Mouse (Mus musculus) lung, postnatal 14 days (tissue): Measurements from ENCODE around the gene Tatdn2.
A peak's percentile ranks its signal among the peaks of the same experiment; 100 is the strongest.
"Not testable (repeated sequence)": the region's sequence is repeated elsewhere in the genome, so short reads cannot be mapped to it uniquely, and the experiment has no call there.

Experiments used
- DNase-seq: peaks from one replicate; pipeline ENCODE4 v3.0.0; 2021

The Tatdn2 gene

GRCm38 (mm10) chr6:113696582-113697221 is at the start of gene Tatdn2:
Gene Tatdn2, plus strand, starts transcription at chr6:113697050.
- peak; percentile 95 for DNase-seq

DNA sequence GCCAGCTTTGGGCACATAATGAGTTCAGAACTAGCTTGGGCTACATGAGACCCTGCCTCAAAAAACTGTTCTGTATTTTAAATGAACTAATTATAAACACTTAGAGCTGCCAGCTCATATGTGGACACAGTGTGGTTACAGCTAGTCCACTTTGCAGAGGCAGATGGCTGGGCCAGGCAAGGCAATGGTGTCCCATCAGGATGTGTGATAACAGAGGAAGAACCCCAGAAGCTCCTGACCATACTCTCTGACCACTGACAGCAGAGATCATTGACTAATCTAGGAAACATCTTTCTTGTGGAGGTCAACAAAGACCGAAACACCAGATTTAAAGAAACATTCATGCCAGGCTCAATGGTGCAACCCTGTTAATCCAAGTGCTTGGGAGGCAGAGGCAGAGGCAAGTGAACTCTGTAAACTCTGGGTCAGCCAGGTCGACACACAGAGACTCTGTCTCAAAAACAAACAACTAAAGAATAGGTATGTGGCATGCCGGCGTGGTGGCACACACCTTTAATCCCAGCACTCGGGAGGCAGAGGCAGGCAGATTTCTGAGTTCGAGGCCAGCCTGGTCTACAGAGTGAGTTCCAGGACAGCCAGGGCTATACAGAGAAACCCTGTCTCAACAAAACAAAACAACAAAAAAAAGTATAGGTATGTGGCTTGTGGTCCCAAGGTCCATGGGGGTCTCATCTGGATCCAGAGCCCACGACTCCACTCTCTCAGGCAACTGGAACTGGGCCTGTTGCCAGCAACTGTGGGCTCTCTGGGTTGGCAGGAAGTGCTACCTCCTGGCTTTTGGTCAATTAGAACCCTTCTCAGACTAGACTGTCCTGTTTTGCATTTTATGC is 47.3 kb upstream of the Tatdn2 start:
- no peak for DNase-seq

DNA sequence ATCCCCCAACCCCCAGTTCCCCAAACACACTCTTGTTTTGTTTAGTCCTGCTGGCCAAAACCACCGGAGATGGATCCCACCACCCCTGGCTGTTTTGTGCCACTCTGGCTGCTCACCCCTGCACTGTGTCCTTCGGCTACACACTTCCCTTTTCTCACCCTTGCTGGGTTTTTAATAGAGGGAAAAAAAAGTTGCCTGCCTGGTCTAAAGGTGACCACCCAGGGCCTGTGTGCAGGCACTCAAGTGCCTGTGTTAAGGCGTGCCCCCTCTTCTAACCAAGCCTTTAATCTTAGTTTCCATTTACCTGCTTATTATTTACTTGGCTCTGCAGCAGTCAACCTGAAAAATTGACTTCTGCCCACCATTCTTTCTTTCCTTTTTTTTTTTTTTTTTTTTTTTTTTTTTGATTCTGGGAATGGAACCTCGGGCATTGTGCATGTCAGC is 46.6 kb upstream of the Tatdn2 start:
- DNase-seq, result no peak

DNA sequence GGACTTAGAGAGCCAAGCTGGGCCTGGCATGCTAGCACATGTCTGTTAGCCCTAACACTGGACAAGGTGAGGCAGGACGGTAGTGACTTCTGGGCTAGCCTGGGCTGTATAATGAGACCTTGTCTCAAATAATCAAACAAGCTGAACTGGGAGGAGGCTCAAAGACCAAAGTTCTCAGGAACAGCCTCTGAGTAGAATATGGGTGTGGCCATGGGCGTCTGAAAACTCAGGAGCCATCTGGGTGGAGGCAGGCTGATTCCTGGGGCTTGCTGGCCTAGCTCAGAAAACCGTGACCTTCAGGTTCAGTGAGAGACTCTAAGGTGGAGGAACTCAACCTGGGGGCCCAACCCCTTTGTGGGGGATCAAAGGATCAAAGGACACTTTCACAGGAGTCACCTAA is 45.2 kb upstream of the Tatdn2 start:
- DNase-seq, result no peak

GRCm38 (mm10) chr6:113653551-113653950 is 43.3 kb upstream of the Tatdn2 start:
- no peak for DNase-seq

DNA sequence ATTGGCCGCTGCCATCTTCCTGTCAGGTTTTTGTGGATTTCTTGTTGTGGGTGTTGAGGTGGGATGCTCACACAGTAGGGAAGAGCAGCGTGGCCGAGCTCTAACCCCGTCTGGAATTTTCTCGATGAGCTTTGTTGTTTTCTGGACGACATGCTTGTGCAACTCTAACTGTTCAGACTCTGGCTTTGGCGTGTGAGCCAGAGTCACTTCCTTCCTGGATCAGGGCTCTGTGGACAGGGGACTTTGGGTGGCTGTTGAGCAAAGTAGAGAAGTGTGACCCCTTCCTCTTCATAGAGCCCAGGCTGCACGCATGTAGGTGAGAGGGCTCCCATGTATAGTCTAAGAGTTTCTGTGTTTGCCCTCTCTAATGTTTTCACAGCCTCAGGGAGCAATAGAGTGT is 42.7 kb upstream of the Tatdn2 start:
- DNase-seq, result no peak

DNA sequence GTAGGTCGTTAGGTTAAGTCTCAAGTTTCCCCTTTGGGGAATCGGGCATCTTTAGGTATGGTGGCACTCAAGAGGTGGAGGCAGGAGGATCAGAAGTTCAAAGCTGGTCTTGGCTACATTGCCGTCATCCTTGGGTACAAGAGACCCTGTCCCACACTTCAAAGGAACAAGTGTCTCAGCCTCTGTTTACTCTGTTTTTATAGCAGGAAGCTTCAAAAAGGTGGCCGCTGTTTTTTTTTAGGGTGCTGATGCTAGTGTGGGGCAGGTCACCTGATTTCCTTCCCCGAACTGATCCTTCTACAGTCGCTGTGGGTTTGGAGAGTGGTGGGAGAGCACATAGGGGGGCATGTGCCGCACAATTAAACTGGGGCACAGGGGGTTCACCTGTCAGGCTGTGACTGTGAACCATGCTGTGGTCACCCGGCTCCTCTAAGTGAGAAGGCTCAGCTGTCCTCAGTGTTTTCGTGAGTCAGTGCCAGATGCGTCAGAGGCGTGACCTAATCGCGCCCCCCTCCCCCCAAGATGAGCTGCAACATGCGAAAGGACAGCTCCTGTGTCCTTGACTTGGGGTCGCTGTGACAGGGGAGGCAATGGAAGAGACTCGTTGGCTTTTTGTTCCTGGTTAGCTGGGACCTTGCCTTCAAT is 42.0 kb upstream of the Tatdn2 start:
- peak; percentile 35 for DNase-seq

DNA sequence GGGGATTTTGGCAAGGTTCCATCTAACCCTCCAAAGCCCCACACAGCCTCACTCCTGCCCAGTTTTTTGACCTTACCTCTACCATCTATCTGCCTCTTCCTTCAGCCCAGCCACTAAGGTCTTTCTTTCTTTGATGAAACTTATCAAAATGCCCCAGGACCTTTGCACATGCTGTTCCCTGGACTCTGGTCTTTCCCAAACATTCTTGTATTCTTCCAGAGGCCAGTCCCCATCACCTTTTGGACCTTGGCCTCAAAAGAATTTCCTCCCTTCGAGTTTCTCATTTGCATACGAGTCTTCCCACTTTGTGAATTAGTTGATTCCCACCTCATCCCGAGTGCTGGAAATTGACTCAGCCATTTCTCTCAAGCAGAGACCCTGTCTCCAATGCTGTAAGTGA is 41.4 kb upstream of the Tatdn2 start:
- DNase-seq, result no peak

DNA sequence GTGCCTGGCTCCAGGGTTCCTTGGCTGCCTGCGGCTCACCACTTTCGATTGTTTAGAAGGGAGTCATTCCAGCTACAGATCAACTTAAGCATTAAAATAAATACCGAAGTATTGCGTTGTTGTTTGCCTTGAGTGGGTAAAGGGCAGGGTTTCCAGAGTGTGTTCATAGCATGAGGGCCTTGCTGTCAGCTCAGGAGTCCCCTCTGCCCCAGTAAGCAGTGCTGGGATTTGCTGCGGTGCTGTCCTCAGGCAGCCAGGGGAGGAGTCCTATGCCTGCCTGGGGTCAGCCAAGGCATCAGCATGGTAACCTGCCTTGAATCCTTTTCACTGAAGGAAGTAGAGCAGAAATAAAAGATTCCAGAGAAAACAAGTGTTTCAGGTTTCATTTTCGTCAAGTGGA is 40.0 kb upstream of the Tatdn2 start:
- peak; percentile 32 for DNase-seq

DNA sequence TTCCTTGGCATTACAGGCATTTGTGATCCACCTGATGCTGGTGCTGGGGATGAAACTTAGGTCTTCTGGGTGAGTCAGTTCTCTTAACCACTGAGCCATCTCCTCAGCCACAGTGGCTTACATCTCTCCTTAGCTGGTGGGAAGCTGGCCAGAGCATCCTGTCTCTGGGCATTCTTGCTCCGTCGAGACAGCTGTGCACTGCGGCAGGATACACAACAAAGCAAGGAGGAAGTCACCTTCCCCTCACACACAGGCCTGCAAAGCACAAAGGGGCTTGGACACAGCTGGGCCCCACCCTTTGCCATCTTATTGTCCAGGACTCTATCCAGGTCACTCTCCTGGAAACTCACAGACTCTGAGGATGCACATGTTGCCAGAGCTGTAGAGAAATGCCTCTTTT is 38.6 kb upstream of the Tatdn2 start:
- DNase-seq, result no peak

DNA sequence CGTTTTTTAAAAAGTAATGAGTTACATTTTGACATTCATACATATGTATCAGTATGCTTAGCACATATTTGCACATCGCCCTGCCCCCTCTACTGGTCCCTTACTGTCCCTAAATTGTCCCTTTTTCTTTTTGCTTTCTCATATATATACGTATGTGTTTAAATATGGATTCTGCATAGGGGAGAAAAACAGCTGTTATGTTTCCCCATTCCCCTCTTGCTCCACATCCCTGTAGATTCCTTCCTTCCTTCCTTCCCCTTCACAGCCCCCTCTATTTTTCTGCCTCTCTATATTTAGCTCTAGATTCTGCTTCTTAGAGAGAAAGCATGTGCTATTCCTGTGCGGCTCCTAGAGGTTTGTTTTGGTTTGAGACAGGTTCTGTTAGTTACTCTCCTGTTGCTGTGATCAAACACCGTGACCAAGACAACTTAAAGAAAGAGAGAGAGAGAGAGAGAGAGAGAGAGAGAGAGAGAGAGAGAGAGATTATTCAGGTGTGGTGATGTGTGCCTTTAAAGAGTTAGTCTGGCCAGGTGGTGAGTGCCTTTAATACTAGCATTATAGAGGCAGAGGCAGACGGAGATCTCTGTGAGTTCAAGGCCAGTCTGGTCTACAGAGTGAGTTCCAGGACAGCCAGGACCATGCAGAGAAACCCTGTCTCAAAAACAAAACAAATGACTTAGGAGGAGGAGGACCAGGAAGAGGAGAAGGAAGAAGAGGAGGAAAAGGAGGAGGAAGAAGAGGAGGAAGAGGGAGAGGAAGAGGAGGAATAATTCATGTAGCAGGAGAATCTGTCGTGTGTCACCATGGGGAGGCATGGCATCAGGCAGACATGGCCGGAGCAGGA is 37.0 kb upstream of the Tatdn2 start:
- DNase-seq, result no peak

GRCm38 (mm10) chr6:113660492-113661352 is 36.1 kb upstream of the Tatdn2 start:
- DNase-seq, result no peak

DNA sequence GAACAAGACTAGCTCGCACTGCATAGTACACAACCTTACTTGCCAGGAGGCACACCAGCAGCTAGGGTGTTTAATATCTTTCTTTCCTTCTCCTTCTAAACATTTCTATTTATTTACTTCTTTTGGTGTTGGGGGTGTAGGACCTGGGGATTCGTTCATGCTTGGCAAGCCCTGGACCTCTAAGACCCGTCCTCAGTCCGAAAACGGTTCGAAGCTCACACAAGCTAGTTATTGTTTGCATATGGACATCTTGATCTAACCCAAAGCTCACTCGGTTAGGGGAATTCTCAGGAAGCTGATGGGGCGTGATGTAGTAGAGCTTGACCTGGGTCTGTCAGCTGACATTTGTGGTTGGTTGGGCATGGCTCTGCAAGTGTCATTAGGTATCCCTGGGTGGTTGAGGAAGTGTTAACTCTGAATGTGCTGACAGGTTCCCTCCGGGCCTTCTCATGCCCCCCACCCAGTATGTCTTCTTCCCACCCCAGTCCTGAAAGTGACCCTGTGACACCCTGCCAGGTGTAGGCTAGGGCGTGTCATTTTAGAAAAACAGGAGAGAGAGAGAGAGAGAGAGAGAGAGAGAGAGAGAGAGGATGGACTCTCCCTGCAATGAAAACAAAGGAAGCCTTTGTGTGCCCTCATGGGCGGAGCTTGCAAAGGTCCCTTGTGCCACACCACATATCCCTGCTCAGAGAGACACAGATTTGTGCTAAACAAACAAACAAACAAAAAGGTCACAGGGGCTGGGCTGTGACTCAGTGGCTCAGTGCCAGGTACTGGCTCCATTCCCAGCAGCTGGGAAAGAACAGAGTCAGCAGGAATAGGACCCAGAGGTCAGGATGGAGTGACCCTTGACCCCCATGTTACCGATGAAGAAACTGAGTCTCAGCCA is 35.3 kb upstream of the Tatdn2 start:
- peak; percentile 54 for DNase-seq

DNA sequence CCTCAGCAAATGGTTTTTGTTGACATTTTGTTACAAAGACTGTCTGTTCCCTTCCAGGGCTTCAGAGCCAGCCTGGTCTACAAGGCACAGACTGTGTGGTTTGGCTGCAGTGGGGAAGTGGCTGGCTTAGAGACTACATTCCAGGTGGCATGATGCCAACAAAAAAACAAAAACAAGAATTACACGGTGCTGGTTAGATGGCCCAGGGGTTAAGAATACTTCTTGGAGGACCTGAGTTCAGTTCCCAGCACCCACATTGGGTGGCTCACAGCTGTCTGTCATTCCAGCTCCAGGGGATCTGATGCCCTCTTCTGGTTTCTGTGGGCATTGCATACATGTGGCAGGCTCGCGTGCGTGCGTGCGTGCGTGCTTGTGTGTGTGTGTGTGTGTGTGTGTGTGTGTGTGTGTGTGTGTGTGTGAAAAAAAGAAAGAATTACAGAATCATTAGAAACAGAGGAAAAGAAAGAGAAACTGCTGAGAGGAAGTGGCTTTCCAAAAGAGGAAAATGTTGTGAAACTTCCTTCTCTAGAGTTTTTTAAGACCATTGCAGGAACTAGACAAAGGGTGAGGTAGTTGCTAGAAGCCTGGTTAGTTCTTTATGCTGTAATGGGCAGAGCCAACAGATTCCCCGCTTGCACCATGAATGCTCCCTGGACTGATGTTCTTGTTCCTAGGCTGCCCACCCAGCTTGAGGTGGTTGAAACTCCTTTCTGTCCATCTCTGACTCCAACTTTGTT is 33.7 kb upstream of the Tatdn2 start:
- no peak for DNase-seq

DNA sequence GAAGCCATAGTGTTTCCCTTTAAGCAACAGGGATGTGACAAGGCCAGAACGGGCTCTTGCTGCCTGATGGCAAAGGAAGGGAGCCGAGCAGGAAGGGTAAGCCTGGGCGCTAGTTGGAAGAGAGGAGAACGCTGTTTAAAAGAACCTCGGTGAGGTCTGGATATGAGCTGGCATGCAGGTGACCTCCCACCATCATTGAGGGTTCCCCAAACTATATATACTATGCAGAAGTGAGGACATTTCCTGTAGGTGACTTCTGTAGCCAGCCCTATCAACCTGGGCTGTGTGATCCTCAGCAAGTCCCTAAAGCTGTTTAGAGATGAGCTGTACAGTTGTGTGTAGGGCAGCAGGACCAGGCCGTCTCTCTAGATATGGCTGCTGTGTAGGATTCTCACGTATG is 32.5 kb upstream of the Tatdn2 start:
- DNase-seq, result no peak

GRCm38 (mm10) chr6:113667611-113668122 is 29.2 kb upstream of the Tatdn2 start:
- no peak for DNase-seq

DNA sequence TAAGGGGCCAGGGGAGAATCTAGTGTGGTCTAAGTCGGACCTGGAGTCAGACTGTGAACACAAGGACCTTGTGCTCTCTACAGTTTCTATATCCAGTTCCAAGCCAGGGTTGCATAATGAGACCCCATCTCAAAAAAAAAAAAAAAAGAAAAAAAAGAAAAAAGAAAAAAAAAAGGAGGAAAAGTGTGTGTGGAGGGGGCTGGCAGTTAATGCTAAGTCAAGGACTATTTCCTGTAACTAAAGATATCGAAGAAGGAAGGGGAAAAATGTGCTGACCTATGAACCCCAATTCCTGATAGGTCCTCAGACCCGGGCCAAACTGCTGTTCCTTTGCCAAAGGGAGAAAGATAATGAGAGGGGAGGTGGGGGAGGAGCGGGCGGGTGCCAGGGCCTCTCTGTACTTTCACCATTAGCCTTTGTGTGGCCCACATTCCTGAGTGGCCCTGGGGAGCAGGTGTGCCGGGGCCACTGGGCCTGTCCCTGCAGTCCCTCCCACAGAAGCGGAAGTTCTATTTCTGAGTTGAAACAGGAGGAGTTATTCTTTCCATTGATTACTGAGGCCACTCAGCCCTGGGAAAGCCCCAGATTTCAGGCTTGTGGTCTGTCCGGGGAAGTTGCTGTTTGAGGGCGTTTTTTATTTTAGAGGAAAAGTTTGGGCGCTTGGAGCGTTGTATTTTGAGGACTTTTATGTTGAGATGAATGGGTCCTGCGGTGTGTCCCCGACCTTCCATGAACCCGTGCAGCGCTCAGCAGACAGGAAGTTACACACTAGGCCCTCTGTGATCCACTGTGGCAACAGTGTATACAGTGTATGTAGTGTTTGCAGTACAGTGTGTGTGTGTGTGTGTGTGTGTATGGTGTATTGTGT is 28.3 kb upstream of the Tatdn2 start:
- peak; percentile 44 for DNase-seq

DNA sequence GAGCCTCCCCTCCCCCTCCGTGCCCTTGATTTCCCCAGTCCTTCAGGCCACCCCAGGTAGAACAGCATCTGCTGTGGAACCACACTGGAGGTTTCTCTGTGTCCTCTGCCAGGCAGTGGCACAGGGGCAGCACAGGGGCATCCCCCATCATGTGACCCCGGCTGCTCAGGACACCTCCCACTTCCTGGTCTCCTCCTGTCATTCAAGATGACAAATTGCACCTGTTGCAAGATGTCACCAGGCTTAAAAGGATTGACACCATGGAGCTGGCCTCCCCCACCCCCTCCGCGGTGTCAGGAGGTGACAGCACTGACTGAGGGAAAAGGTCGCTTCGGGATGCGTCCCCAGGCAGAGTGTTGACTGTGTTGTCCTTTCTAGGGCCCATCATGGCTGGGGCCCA is 27.0 kb upstream of the Tatdn2 start:
- no peak for DNase-seq

DNA sequence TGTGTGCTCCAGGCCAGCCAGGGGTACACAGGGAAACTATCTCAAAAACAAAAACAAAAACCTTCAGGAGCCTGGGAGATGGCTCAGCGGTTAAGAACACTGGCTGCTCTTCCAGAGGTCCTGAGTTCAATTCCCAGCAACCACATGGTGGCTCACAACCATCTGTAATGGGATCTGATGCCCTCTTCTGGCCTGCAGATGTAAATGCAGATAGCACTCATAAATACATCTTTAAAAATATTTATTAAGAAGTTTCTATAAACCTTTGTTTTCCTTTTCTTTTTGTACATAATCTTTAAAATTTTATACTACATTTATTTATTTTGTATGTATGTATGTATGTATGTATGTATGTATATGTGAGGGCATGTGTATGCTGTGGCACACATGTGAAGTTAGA is 24.8 kb upstream of the Tatdn2 start:
- not testable (repeated sequence) for DNase-seq
